Mouse (Mus musculus): ENCODE results near the gene Fndc8. TPM values are rescaled to one million over a fixed set of nuclear protein-coding genes. Genes with fewer than 3 reads are reported as not detected.

Fndc8 gene
- polyA plus RNA-seq (2015; fragmentation: Nextera tagmentation; extraction: Ambion mirVana): 0.18 and 0.51 TPM in 2 replicates

GRCm38 (mm10) chr11:82891936-82892335 is at the start of gene Fndc8:
Fndc8 (plus strand) TSS chr11:82892124.

GRCm38 (mm10) chr11:82871031-82871446 is 20.9 kb upstream of the Fndc8 start, which contains the start of gene Rffl:
Rffl (minus strand) TSS chr11:82871210.

GRCm38 (mm10) chr11:82890342-82890762 is 1.6 kb upstream of the Fndc8 start, which contains the start of gene Rad51d:
Rad51d (minus strand) TSS chr11:82890614.

GRCm38 (mm10) chr11:82907651-82908607 is 16.0 kb downstream of the Fndc8 start, which contains the start of gene Nle1:
Nle1 (minus strand) TSS chr11:82908411.

GRCm38 (mm10) chr11:82910250-82910649 is 18.3 kb downstream of the Fndc8 start, which contains the start of gene Unc45b:
Unc45b (plus strand) TSS chr11:82910550.

Other genes with a start within 250 kb of the Fndc8 start
- gene Cct6b, start 127.8 kb upstream of the Fndc8 start, polyA plus RNA-seq (2015; fragmentation: Nextera tagmentation; extraction: Ambion mirVana): 0.13 and 0.32 TPM in 2 replicates
- gene Zfp830, start 127.8 kb upstream of the Fndc8 start, polyA plus RNA-seq (2015; fragmentation: Nextera tagmentation; extraction: Ambion mirVana): 20.6 and 21.0 TPM in 2 replicates
- gene Lig3, start 111.0 kb upstream of the Fndc8 start, polyA plus RNA-seq (2015; fragmentation: Nextera tagmentation; extraction: Ambion mirVana): 10.6 and 11.6 TPM in 2 replicates
- 3.2 and 4.4 TPM in 2 replicates for gene Rffl, start 20.9 kb upstream of the Fndc8 start, polyA plus RNA-seq (2015; fragmentation: Nextera tagmentation; extraction: Ambion mirVana)
- 10.1 and 10.7 TPM in 2 replicates for gene Rad51d, start 1.5 kb upstream of the Fndc8 start, polyA plus RNA-seq (2015; fragmentation: Nextera tagmentation; extraction: Ambion mirVana)
- gene Nle1, start 16.3 kb downstream of the Fndc8 start, polyA plus RNA-seq (2015; fragmentation: Nextera tagmentation; extraction: Ambion mirVana): 24.9 and 25.3 TPM in 2 replicates
- 1.9 and 2.0 TPM in 2 replicates for gene Unc45b, start 18.4 kb downstream of the Fndc8 start, polyA plus RNA-seq (2015; fragmentation: Nextera tagmentation; extraction: Ambion mirVana)
- 2.7 and 3.5 TPM in 2 replicates for gene Slfn5, start 59.2 kb downstream of the Fndc8 start, polyA plus RNA-seq (2015; fragmentation: Nextera tagmentation; extraction: Ambion mirVana)
- gene Slfn9, start 99.7 kb downstream of the Fndc8 start, polyA plus RNA-seq (2015; fragmentation: Nextera tagmentation; extraction: Ambion mirVana): 1.3 and 1.7 TPM in 2 replicates
- 0.31 and 0.41 TPM in 2 replicates for gene Slfn8, start 128.7 kb downstream of the Fndc8 start, polyA plus RNA-seq (2015; fragmentation: Nextera tagmentation; extraction: Ambion mirVana)
- 3.1 and 3.2 TPM in 2 replicates for gene Slfn2, start 173.0 kb downstream of the Fndc8 start, polyA plus RNA-seq (2015; fragmentation: Nextera tagmentation; extraction: Ambion mirVana)
- 0.13 TPM in 1 of 2 replicates, not detected in the other for gene Slfn1, start 224.7 kb downstream of the Fndc8 start, polyA plus RNA-seq (2015; fragmentation: Nextera tagmentation; extraction: Ambion mirVana)